Mouse (Mus musculus): ENCODE data around the gene Gpc3. TPM values are rescaled to one million over a fixed set of nuclear protein-coding genes. Genes with fewer than 3 reads are reported as not detected.
"Not testable (repeated sequence)": the region's sequence is repeated elsewhere in the genome, so short reads cannot be mapped to it uniquely, and the experiment has no call there.

The Gpc3 gene
- polyA plus RNA-seq, 1 experiment from 2014 or later, result 35.8 TPM

GRCm38 (mm10) chrX:52350631-52351030 is 263.1 kb downstream of the Gpc3 start:
- H3K36me3 ChIP-seq (ENCODE audit: control insufficient read depth, insufficient read depth); H3K4me3 ChIP-seq (replicated peaks; ENCODE audit: low read length); H3K9me3 ChIP-seq (ENCODE audit: control insufficient read depth, low read length); H3K4me1 ChIP-seq (replicated peaks; ENCODE audit: control insufficient read depth, insufficient read depth, low read length); H3K27ac ChIP-seq (ENCODE audit: low read length); ATAC-seq; H3K27me3 ChIP-seq (replicated peaks; ENCODE audit: control insufficient read depth, insufficient read depth, low read length); H3K4me2 ChIP-seq (ENCODE audit: low read length); H3K9ac ChIP-seq (replicated peaks; ENCODE audit: low read depth, low read length): not testable (repeated sequence)
- 61% methylated on average over 5 of the region's 5 CpGs for WGBS

- Histone ChIP-seq H3K4me3 (replicated peaks; ENCODE audit: low read length) (no peak overlapping the region), H3K9me3 (ENCODE audit: control insufficient read depth, low read length) (no peaks in the 10 kb centered on the region), H3K36me3 (ENCODE audit: control insufficient read depth, insufficient read depth) (no peaks in the 10 kb centered on the region), H3K4me2 (ENCODE audit: low read length) (no peak overlapping the region), H3K4me1 (replicated peaks; ENCODE audit: control insufficient read depth, insufficient read depth, low read length) (no peaks in the 10 kb centered on the region), H3K27ac (ENCODE audit: low read length) (no peak overlapping the region), H3K9ac (replicated peaks; ENCODE audit: low read depth, low read length) (no peak overlapping the region), H3K27me3 (replicated peaks; ENCODE audit: control insufficient read depth, insufficient read depth, low read length) (no peaks in the 10 kb centered on the region)
- ATAC-seq, result peak; percentile 71
- WGBS, result 12% methylated on average over 6 of the region's 6 CpGs
These were observed 265.0 kb downstream of the Gpc3 start for GRCm38 (mm10) chrX:52348773-52349172.

GRCm38 (mm10) chrX:52344018-52344417 is 269.7 kb downstream of the Gpc3 start:
- no peaks in the 10 kb centered on the region for H3K9me3 ChIP-seq (ENCODE audit: control insufficient read depth, low read length)
- no peaks in the 10 kb centered on the region for H3K27me3 ChIP-seq (replicated peaks; ENCODE audit: control insufficient read depth, insufficient read depth, low read length)
- 79% methylated on average over 3 of the region's 3 CpGs for WGBS
- H3K4me1 ChIP-seq (replicated peaks; ENCODE audit: control insufficient read depth, insufficient read depth, low read length), result no peaks in the 10 kb centered on the region
- no peak overlapping the region for H3K4me2 ChIP-seq (ENCODE audit: low read length)
- H3K27ac ChIP-seq (ENCODE audit: low read length), result no peak overlapping the region
- H3K4me3 ChIP-seq (replicated peaks; ENCODE audit: low read length), result no peak overlapping the region
- ATAC-seq, result no peak
- no peak overlapping the region for H3K9ac ChIP-seq (replicated peaks; ENCODE audit: low read depth, low read length)
- H3K36me3 ChIP-seq (ENCODE audit: control insufficient read depth, insufficient read depth), result no peaks in the 10 kb centered on the region

- WGBS, result 26% methylated on average over 3 of the region's 3 CpGs
- Histone ChIP-seq H3K4me3 (replicated peaks; ENCODE audit: low read length) (no peak overlapping the region), H3K4me2 (ENCODE audit: low read length) (no peak overlapping the region), H3K9ac (replicated peaks; ENCODE audit: low read depth, low read length) (no peak overlapping the region), H3K4me1 (replicated peaks; ENCODE audit: control insufficient read depth, insufficient read depth, low read length) (no peaks in the 10 kb centered on the region), H3K27me3 (replicated peaks; ENCODE audit: control insufficient read depth, insufficient read depth, low read length) (no peaks in the 10 kb centered on the region), H3K36me3 (ENCODE audit: control insufficient read depth, insufficient read depth) (no peaks in the 10 kb centered on the region), H3K27ac (ENCODE audit: low read length) (no peak overlapping the region), H3K9me3 (ENCODE audit: control insufficient read depth, low read length) (no peaks in the 10 kb centered on the region)
- no peak for ATAC-seq
These were observed 273.5 kb downstream of the Gpc3 start for GRCm38 (mm10) chrX:52340251-52340650.

GRCm38 (mm10) chrX:52321791-52322190 is 292.0 kb downstream of the Gpc3 start:
- H3K27me3 ChIP-seq (replicated peaks; ENCODE audit: control insufficient read depth, insufficient read depth, low read length), result no peaks in the 10 kb centered on the region
- H3K9ac ChIP-seq (replicated peaks; ENCODE audit: low read depth, low read length), result no peak overlapping the region
- no peak overlapping the region for H3K4me2 ChIP-seq (ENCODE audit: low read length)
- H3K4me3 ChIP-seq (replicated peaks; ENCODE audit: low read length), result no peak overlapping the region
- ATAC-seq, result no peak
- H3K4me1 ChIP-seq (replicated peaks; ENCODE audit: control insufficient read depth, insufficient read depth, low read length), result no peaks in the 10 kb centered on the region
- 82% methylated on average over 4 of the region's 4 CpGs for WGBS
- no peak overlapping the region for H3K27ac ChIP-seq (ENCODE audit: low read length)
- H3K9me3 ChIP-seq (ENCODE audit: control insufficient read depth, low read length), result no peaks in the 10 kb centered on the region
- H3K36me3 ChIP-seq (ENCODE audit: control insufficient read depth, insufficient read depth), result no peaks in the 10 kb centered on the region

GRCm38 (mm10) chrX:52320653-52321052 is 293.1 kb downstream of the Gpc3 start:
- no peak overlapping the region for H3K4me3 ChIP-seq (replicated peaks; ENCODE audit: low read length)
- no peak overlapping the region for H3K4me2 ChIP-seq (ENCODE audit: low read length)
- H3K9me3 ChIP-seq (ENCODE audit: control insufficient read depth, low read length), result no peaks in the 10 kb centered on the region
- H3K36me3 ChIP-seq (ENCODE audit: control insufficient read depth, insufficient read depth), result no peaks in the 10 kb centered on the region
- no peak overlapping the region for H3K9ac ChIP-seq (replicated peaks; ENCODE audit: low read depth, low read length)
- no peaks in the 10 kb centered on the region for H3K4me1 ChIP-seq (replicated peaks; ENCODE audit: control insufficient read depth, insufficient read depth, low read length)
- 75% methylated on average over 4 of the region's 4 CpGs for WGBS
- ATAC-seq, result no peak
- H3K27me3 ChIP-seq (replicated peaks; ENCODE audit: control insufficient read depth, insufficient read depth, low read length), result no peaks in the 10 kb centered on the region
- no peak overlapping the region for H3K27ac ChIP-seq (ENCODE audit: low read length)

- no peaks in the 10 kb centered on the region; the same call in 1 of the 2 replicates for H3K27me3 ChIP-seq (replicated peaks; ENCODE audit: control insufficient read depth, insufficient read depth, low read length)
- no peak overlapping the region for H3K4me3 ChIP-seq (replicated peaks; ENCODE audit: low read length)
- no peak overlapping the region for H3K27ac ChIP-seq (ENCODE audit: low read length)
- H3K9ac ChIP-seq (replicated peaks; ENCODE audit: low read depth, low read length), result no peak overlapping the region
- WGBS, result 72% methylated on average over 2 of the region's 2 CpGs
- no peak overlapping the region for H3K4me2 ChIP-seq (ENCODE audit: low read length)
- no peaks in the 10 kb centered on the region for H3K36me3 ChIP-seq (ENCODE audit: control insufficient read depth, insufficient read depth)
- no peaks in the 10 kb centered on the region for H3K4me1 ChIP-seq (replicated peaks; ENCODE audit: control insufficient read depth, insufficient read depth, low read length)
- H3K9me3 ChIP-seq (ENCODE audit: control insufficient read depth, low read length), result no peaks in the 10 kb centered on the region
- no peak for ATAC-seq
These were observed 302.8 kb downstream of the Gpc3 start for GRCm38 (mm10) chrX:52310976-52311375.

GRCm38 (mm10) chrX:52305226-52305625 is 308.5 kb downstream of the Gpc3 start:
- Histone ChIP-seq H3K27ac (ENCODE audit: low read length) (no peak overlapping the region), H3K4me2 (ENCODE audit: low read length) (no peak overlapping the region), H3K9me3 (ENCODE audit: control insufficient read depth, low read length) (no peaks in the 10 kb centered on the region), H3K9ac (replicated peaks; ENCODE audit: low read depth, low read length) (no peak overlapping the region), H3K27me3 (replicated peaks; ENCODE audit: control insufficient read depth, insufficient read depth, low read length) (no peaks in the 10 kb centered on the region), H3K36me3 (ENCODE audit: control insufficient read depth, insufficient read depth) (no peaks in the 10 kb centered on the region), H3K4me1 (replicated peaks; ENCODE audit: control insufficient read depth, insufficient read depth, low read length) (no peaks in the 10 kb centered on the region), H3K4me3 (replicated peaks; ENCODE audit: low read length) (no peak overlapping the region)
- ATAC-seq, result no peak
- 65% methylated on average over 4 of the region's 4 CpGs for WGBS

GRCm38 (mm10) chrX:52288792-52289191 is 325.0 kb downstream of the Gpc3 start:
- no peak overlapping the region for H3K4me2 ChIP-seq (ENCODE audit: low read length)
- no peaks in the 10 kb centered on the region for H3K9me3 ChIP-seq (ENCODE audit: control insufficient read depth, low read length)
- H3K4me3 ChIP-seq (replicated peaks; ENCODE audit: low read length), result no peak overlapping the region
- peaks cover 8% of the 10 kb centered on the region for H3K4me1 ChIP-seq (replicated peaks; ENCODE audit: control insufficient read depth, insufficient read depth, low read length)
- no peaks in the 10 kb centered on the region for H3K27me3 ChIP-seq (replicated peaks; ENCODE audit: control insufficient read depth, insufficient read depth, low read length)
- H3K36me3 ChIP-seq (ENCODE audit: control insufficient read depth, insufficient read depth), result no peaks in the 10 kb centered on the region
- WGBS, result 12% methylated on average over 1 of the region's 1 CpGs
- peak; percentile 23; the same call in 1 of the 2 replicates for ATAC-seq
- H3K9ac ChIP-seq (replicated peaks; ENCODE audit: low read depth, low read length), result no peak overlapping the region
- no peak overlapping the region for H3K27ac ChIP-seq (ENCODE audit: low read length)

GRCm38 (mm10) chrX:52287944-52288343 is 325.8 kb downstream of the Gpc3 start:
- peaks cover 8% of the 10 kb centered on the region for H3K4me1 ChIP-seq (replicated peaks; ENCODE audit: control insufficient read depth, insufficient read depth, low read length)
- no peak overlapping the region for H3K27ac ChIP-seq (ENCODE audit: low read length)
- H3K27me3 ChIP-seq (replicated peaks; ENCODE audit: control insufficient read depth, insufficient read depth, low read length), result no peaks in the 10 kb centered on the region
- H3K36me3 ChIP-seq (ENCODE audit: control insufficient read depth, insufficient read depth), result no peaks in the 10 kb centered on the region
- H3K4me2 ChIP-seq (ENCODE audit: low read length), result no peak overlapping the region
- 41% methylated on average over 6 of the region's 6 CpGs for WGBS
- no peak overlapping the region for H3K9ac ChIP-seq (replicated peaks; ENCODE audit: low read depth, low read length)
- no peak for ATAC-seq
- no peak overlapping the region for H3K4me3 ChIP-seq (replicated peaks; ENCODE audit: low read length)
- H3K9me3 ChIP-seq (ENCODE audit: control insufficient read depth, low read length), result no peaks in the 10 kb centered on the region
